In genomic region chr4:139574156-139574798, GRCm38 (mm10) we compare ENCODE assay signal across 8 mouse cellular contexts. TPM values are rescaled to one million over a fixed set of nuclear protein-coding genes. Genes with fewer than 3 reads are reported as not detected.
DNase-seq lines count a peak whose midpoint lies in the region; ATAC-seq and TF ChIP-seq lines count a peak whose summit lies in the region.

No protein-coding gene starts in this region.

- H3K27ac ChIP-seq in cerebellum, adult 2 months (ENCODE audit: insufficient read depth, low read length), result peak overlapping the region; percentile 74
- H3K27ac ChIP-seq in forebrain, postnatal 0 days (ENCODE audit: low read depth, low read length), result peak overlapping the region; percentile 84
- H3K27ac ChIP-seq in lung, embryonic 15.5 days, result peak overlapping the region; percentile 82

- peaks cover 16% of the 10 kb centered on the region for H3K9me3 ChIP-seq in G1E (replicated peaks)
- H3K9me3 ChIP-seq in forebrain, postnatal 0 days (ENCODE audit: low read length), result no peaks in the 10 kb centered on the region
- H3K9me3 ChIP-seq in lung, embryonic 15.5 days, result no peaks in the 10 kb centered on the region

- peak overlapping the region; percentile 92 for H3K4me2 ChIP-seq in forebrain, postnatal 0 days (ENCODE audit: low read depth)
- peak overlapping the region; percentile 88 for H3K4me2 ChIP-seq in lung, embryonic 15.5 days

- TF ChIP-seq CTCF in G1E (IDR thresholded peaks at IDR 0.05; ENCODE audit: low read depth, low read length), result no peak
- peak; percentile 67; the same call in 1 of the 2 replicates for TF ChIP-seq CTCF in cerebellum, adult 2 months (IDR thresholded peaks at IDR 0.05; ENCODE audit: borderline replicate concordance, insufficient read depth, low read depth, low read length)
- peak; percentile 77 for TF ChIP-seq CTCF in forebrain, postnatal 0 days (IDR thresholded peaks at IDR 0.05; ENCODE audit: low read depth)

- DNase-seq in G1E (ENCODE audit: low spot score), result peak; percentile 93
- DNase-seq in cerebellum, adult 2 months, result peak; percentile 99 to 100
- DNase-seq in forebrain, postnatal 0 days, result peak; percentile 97
- peak; percentile 99 for DNase-seq in heart, postnatal 4 days
- DNase-seq in layer of hippocampus, adult 8-10 months (ENCODE audit: low spot score in 2 of 2), result peak; percentile 97 to 98
- DNase-seq in ovary, adult 18-20 months (ENCODE audit: low spot score), result peak; percentile 99
- peak; percentile 100 for DNase-seq in thymus, postnatal 0 days (ENCODE audit: low spot score)

- no peaks in the 10 kb centered on the region for H3K36me3 ChIP-seq in G1E (replicated peaks)
- H3K36me3 ChIP-seq in forebrain, postnatal 0 days (ENCODE audit: insufficient read depth), result no peaks in the 10 kb centered on the region
- no peaks in the 10 kb centered on the region for H3K36me3 ChIP-seq in lung, embryonic 15.5 days

- peaks cover 37% of the 10 kb centered on the region for H3K27me3 ChIP-seq in G1E (ENCODE audit: insufficient read depth, low read length)
- no peaks in the 10 kb centered on the region for H3K27me3 ChIP-seq in cerebellum, adult 2 months (ENCODE audit: control insufficient read depth, insufficient read depth, low read length)
- no peaks in the 10 kb centered on the region for H3K27me3 ChIP-seq in forebrain, postnatal 0 days (ENCODE audit: insufficient read depth, low read length)
- peaks cover 5% of the 10 kb centered on the region; the same call in 1 of the 2 replicates for H3K27me3 ChIP-seq in lung, embryonic 15.5 days

- H3K4me1 ChIP-seq in G1E (ENCODE audit: insufficient read depth, low read depth, low read length), result peaks cover 20% of the 10 kb centered on the region
- peaks cover 4% of the 10 kb centered on the region for H3K4me1 ChIP-seq in cerebellum, adult 2 months (ENCODE audit: control insufficient read depth, insufficient read depth, low read length)
- peaks cover 13% of the 10 kb centered on the region; the same call in 1 of the 2 replicates for H3K4me1 ChIP-seq in forebrain, postnatal 0 days (ENCODE audit: insufficient read depth)
- peaks cover 42% of the 10 kb centered on the region for H3K4me1 ChIP-seq in lung, embryonic 15.5 days

- peak overlapping the region; percentile 72 for H3K4me3 ChIP-seq in G1E (ENCODE audit: low read depth, low read length)
- H3K4me3 ChIP-seq in cerebellum, adult 2 months (replicated peaks; ENCODE audit: insufficient read depth, low read depth, low read length), result peak overlapping the region; percentile 96
- H3K4me3 ChIP-seq in forebrain, postnatal 0 days (ENCODE audit: low read depth, low read length), result peak overlapping the region; percentile 89
- peak overlapping the region; percentile 59 for H3K4me3 ChIP-seq in lung, embryonic 15.5 days

- under 1% methylated on average over 47 of the region's 52 CpGs for WGBS in cerebellum, adult 2 months
- WGBS in forebrain, postnatal 0 days, result 1% methylated on average over 50 of the region's 52 CpGs
- under 1% methylated on average over 45 of the region's 52 CpGs for WGBS in lung, embryonic 15.5 days

- TF ChIP-seq POLR2A in cerebellum, adult 2 months (IDR thresholded peaks at IDR 0.05; ENCODE audit: borderline replicate concordance, insufficient read depth, low read length), result peak; percentile 93

- ATAC-seq in G1E (ENCODE audit: extremely low read depth, insufficient number of reproducible peaks, low FRiP score, poor library complexity, severe bottlenecking), result peak; percentile 98
- peak; percentile 94 for ATAC-seq in forebrain, postnatal 0 days
- peak; percentile 97 for ATAC-seq in lung, embryonic 15.5 days (ENCODE audit: borderline replicate concordance, extremely low read depth, low FRiP score, low TSS enrichment)

- H3K9ac ChIP-seq in forebrain, postnatal 0 days, result peak overlapping the region; percentile 82
- H3K9ac ChIP-seq in lung, embryonic 15.5 days, result peak overlapping the region; percentile 62

RNA-seq across cellular contexts. Expression of gene Gm21969, which starts 28.7 kb away (rescaled TPM):
- total RNA-seq in G1E (2014; fragmentation: Nextera tagmentation) (not detected in 2 replicates), G1E (2017) (not detected in 2 replicates)
- 0.02 and 0.04 TPM in 2 replicates for polyA plus RNA-seq in G1E (2012)
- polyA plus RNA-seq in cerebellum, adult 2 months (2012; rRNA removed), result 0.03 and 0.05 TPM in 2 replicates
- total RNA-seq in forebrain, postnatal 0 days (2014; rRNA removed), result 0.08 TPM in 1 of 2 replicates, not detected in the other
- polyA plus RNA-seq in forebrain, postnatal 0 days (2015; fragmentation: Nextera tagmentation; extraction: Ambion mirVana), result not detected in 2 replicates
- not detected for total RNA-seq in heart, postnatal 4 days (2021)
- total RNA-seq in layer of hippocampus, adult 8-10 months (2022), result not detected
- not detected in 2 replicates for polyA plus RNA-seq in lung, embryonic 15.5 days (2015; fragmentation: Nextera tagmentation; extraction: Ambion mirVana)
- polyA plus RNA-seq in thymus, postnatal 0 days (2015; fragmentation: Nextera tagmentation; extraction: Ambion mirVana), result not detected in 2 replicates

RNA-seq across cellular contexts. Expression of gene Iffo2, which starts 43.9 kb away (rescaled TPM):
- total RNA-seq in G1E (2014; fragmentation: Nextera tagmentation), result not detected in 2 replicates
- 0.35 and 0.38 TPM in 2 replicates for total RNA-seq in G1E (2017)
- polyA plus RNA-seq in G1E (2012), result 0.09 and 0.20 TPM in 2 replicates
- polyA plus RNA-seq in cerebellum, adult 2 months (2012; rRNA removed), result 19.1 and 20.3 TPM in 2 replicates
- total RNA-seq in forebrain, postnatal 0 days (2014; rRNA removed), result 13.8 and 15.8 TPM in 2 replicates
- 3.5 and 5.3 TPM in 2 replicates for polyA plus RNA-seq in forebrain, postnatal 0 days (2015; fragmentation: Nextera tagmentation; extraction: Ambion mirVana)
- 10 to 100 TPM; 14.2 to 14.6 TPM for total RNA-seq in heart, postnatal 4 days (2021)
- 10 to 100 TPM; 16.0 to 18.5 (median 17.7) TPM for total RNA-seq in layer of hippocampus, adult 8-10 months (2022)
- 3.6 and 4.1 TPM in 2 replicates for polyA plus RNA-seq in lung, embryonic 15.5 days (2015; fragmentation: Nextera tagmentation; extraction: Ambion mirVana)
- 3.1 and 3.7 TPM in 2 replicates for polyA plus RNA-seq in thymus, postnatal 0 days (2015; fragmentation: Nextera tagmentation; extraction: Ambion mirVana)

RNA-seq across cellular contexts. Expression of gene Aldh4a1, which starts 48.4 kb away (rescaled TPM):
- total RNA-seq in G1E (2014; fragmentation: Nextera tagmentation) (17.7 and 22.3 TPM in 2 replicates), G1E (2017) (13.3 and 16.0 TPM in 2 replicates)
- polyA plus RNA-seq in G1E (2012), result 44.1 and 54.5 TPM in 2 replicates
- 22.5 and 25.2 TPM in 2 replicates for polyA plus RNA-seq in cerebellum, adult 2 months (2012; rRNA removed)
- total RNA-seq in forebrain, postnatal 0 days (2014; rRNA removed), result 27.7 and 29.1 TPM in 2 replicates
- 19.3 and 25.7 TPM in 2 replicates for polyA plus RNA-seq in forebrain, postnatal 0 days (2015; fragmentation: Nextera tagmentation; extraction: Ambion mirVana)
- 10 to 100 TPM; 15.1 to 15.4 TPM for total RNA-seq in heart, postnatal 4 days (2021)
- 10 to 100 TPM; 19.3 to 26.5 (median 21.0) TPM for total RNA-seq in layer of hippocampus, adult 8-10 months (2022)
- polyA plus RNA-seq in lung, embryonic 15.5 days (2015; fragmentation: Nextera tagmentation; extraction: Ambion mirVana), result 25.3 and 27.4 TPM in 2 replicates
- 28.9 and 31.7 TPM in 2 replicates for polyA plus RNA-seq in thymus, postnatal 0 days (2015; fragmentation: Nextera tagmentation; extraction: Ambion mirVana)

Comparison
In these comparisons a context has a peak if more than half of its experiments do, and no peak if none do; other contexts are left out.
1. Peak in every context shown above with its lines: DNase-seq, ATAC-seq, H3K4me3 ChIP-seq and H3K27ac ChIP-seq.